Mouse (Mus musculus): Measurements from ENCODE around the gene Aurkb. TPM values are rescaled to one million over a fixed set of nuclear protein-coding genes. Genes with fewer than 3 reads are reported as not detected.

Gene Aurkb
- total and polyA plus RNA-seq, 3 experiments = 0.21 to 1.1 (median 0.59) TPM

- H3K27me3 ChIP-seq (ENCODE audit: control insufficient read depth, insufficient read depth, low read length) = no peaks in the 10 kb centered on the region
- no peaks in the 10 kb centered on the region for H3K79me2 ChIP-seq (replicated peaks; ENCODE audit: control insufficient read depth, insufficient read depth, low read length)
- TF ChIP-seq EP300 (IDR thresholded peaks at IDR 0.05; ENCODE audit: insufficient read depth, low read depth, low read length) (no peak), POLR2A (IDR thresholded peaks at IDR 0.05; ENCODE audit: insufficient read depth, low read depth, low read length) (no peak), CTCF (IDR thresholded peaks at IDR 0.05) (no peak)
- intact Hi-C loops (cut with DNase I) = loop anchor here (5.0 to 10.0 kb wide), 2 partner anchors 187 to 265 kb away; partner anchors contain the start of genes Cntrob, Kcnab3 and Trappc1
- peak overlapping the region; percentile 97 for H3K4me3 ChIP-seq
- DNase-seq = no peak
- no peaks in the 10 kb centered on the region for H3K36me3 ChIP-seq (ENCODE audit: control insufficient read depth, insufficient read depth, low read length)
- WGBS = under 1% methylated on average over 49 of the region's 49 CpGs
- H3K9ac ChIP-seq (ENCODE audit: low read depth, low read length) = peak overlapping the region; percentile 96
- H3K4me1 ChIP-seq (ENCODE audit: control insufficient read depth, insufficient read depth, low read length) = peaks cover 1% of the 10 kb centered on the region; the same call in 1 of the 2 replicates
- H3K27ac ChIP-seq = peak overlapping the region; percentile 99
Observed at GRCm38 (mm10) chr11:69059975-69060411, 14.5 kb downstream of the Aurkb start.

- 4% methylated on average over 40 of the region's 40 CpGs for WGBS
- TF ChIP-seq EP300 (IDR thresholded peaks at IDR 0.05; ENCODE audit: insufficient read depth, low read depth, low read length) = no peak
- no peak for TF ChIP-seq POLR2A (IDR thresholded peaks at IDR 0.05; ENCODE audit: insufficient read depth, low read depth, low read length)
- TF ChIP-seq CTCF (IDR thresholded peaks at IDR 0.05) = no peak
- no peaks in the 10 kb centered on the region for H3K79me2 ChIP-seq (replicated peaks; ENCODE audit: control insufficient read depth, insufficient read depth, low read length)
- peak overlapping the region; percentile 96 for H3K9ac ChIP-seq (ENCODE audit: low read depth, low read length)
- H3K36me3 ChIP-seq (ENCODE audit: control insufficient read depth, insufficient read depth, low read length) = no peaks in the 10 kb centered on the region
- peak overlapping the region; percentile 99 for H3K27ac ChIP-seq
- DNase-seq = peak; percentile 57 to 62
- intact Hi-C loops (cut with DNase I) = loop anchor here (5.0 to 10.0 kb wide), 2 partner anchors 187 to 264 kb away; partner anchors contain the start of genes Cntrob, Kcnab3 and Trappc1
- peaks cover 1% of the 10 kb centered on the region; the same call in 1 of the 2 replicates for H3K4me1 ChIP-seq (ENCODE audit: control insufficient read depth, insufficient read depth, low read length)
- H3K4me3 ChIP-seq = peak overlapping the region; percentile 97
- no peaks in the 10 kb centered on the region for H3K27me3 ChIP-seq (ENCODE audit: control insufficient read depth, insufficient read depth, low read length)
Observed at GRCm38 (mm10) chr11:69060448-69061254, 15.2 kb downstream of the Aurkb start.

DNA sequence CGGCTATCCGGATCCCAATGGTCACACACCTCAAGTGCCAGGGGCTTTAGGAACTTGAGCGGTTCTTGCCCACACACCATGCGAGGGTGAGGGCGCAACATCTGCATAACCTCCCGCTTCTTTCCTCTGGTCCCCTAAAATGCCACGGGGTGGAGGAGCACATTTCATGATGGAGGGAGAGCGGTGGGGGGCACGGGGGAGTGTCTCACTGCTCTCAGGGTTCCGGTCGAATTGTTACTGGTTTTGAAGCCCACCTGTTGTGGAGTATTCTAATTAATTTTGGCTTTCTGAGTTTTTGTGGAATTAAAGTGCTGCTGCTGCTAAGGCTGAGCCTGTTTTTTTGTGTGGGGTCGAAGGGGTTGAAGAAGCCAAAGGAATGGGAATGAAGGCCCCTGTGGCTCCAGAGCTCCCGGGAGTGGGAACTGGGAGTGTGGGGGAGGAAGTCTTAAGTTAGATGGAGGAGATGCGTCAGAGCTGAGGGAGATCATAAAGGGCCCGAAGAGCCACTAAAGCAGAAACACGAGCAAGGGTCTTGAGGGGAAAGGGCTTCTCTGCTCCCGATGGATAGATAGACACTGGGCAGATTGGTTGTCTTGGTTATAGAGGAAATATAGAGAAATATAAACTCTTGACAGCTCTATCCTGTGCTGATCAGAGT, 15.9 kb downstream of the Aurkb start:
- Histone ChIP-seq H3K4me1 (ENCODE audit: control insufficient read depth, insufficient read depth, low read length) (peaks cover 6% of the 10 kb centered on the region; the same call in 1 of the 2 replicates), H3K27me3 (ENCODE audit: control insufficient read depth, insufficient read depth, low read length) (no peaks in the 10 kb centered on the region), H3K79me2 (replicated peaks; ENCODE audit: control insufficient read depth, insufficient read depth, low read length) (no peaks in the 10 kb centered on the region), H3K4me3 (peak overlapping the region; percentile 97), H3K27ac (no peak overlapping the region; the same call in 1 of the 2 replicates), H3K36me3 (ENCODE audit: control insufficient read depth, insufficient read depth, low read length) (no peaks in the 10 kb centered on the region), H3K9ac (ENCODE audit: low read depth, low read length) (peak overlapping the region; percentile 96)
- TF ChIP-seq CTCF (IDR thresholded peaks at IDR 0.05) = no peak
- no peak for TF ChIP-seq POLR2A (IDR thresholded peaks at IDR 0.05; ENCODE audit: insufficient read depth, low read depth, low read length)
- no peak for TF ChIP-seq EP300 (IDR thresholded peaks at IDR 0.05; ENCODE audit: insufficient read depth, low read depth, low read length)
- no peak for DNase-seq
- intact Hi-C loops (cut with DNase I) = loop anchor here (5.0 to 10.0 kb wide), 2 partner anchors 186 to 263 kb away; partner anchors contain the start of genes Cntrob, Kcnab3 and Trappc1
- WGBS = 44% methylated on average over 17 of the region's 17 CpGs

DNA sequence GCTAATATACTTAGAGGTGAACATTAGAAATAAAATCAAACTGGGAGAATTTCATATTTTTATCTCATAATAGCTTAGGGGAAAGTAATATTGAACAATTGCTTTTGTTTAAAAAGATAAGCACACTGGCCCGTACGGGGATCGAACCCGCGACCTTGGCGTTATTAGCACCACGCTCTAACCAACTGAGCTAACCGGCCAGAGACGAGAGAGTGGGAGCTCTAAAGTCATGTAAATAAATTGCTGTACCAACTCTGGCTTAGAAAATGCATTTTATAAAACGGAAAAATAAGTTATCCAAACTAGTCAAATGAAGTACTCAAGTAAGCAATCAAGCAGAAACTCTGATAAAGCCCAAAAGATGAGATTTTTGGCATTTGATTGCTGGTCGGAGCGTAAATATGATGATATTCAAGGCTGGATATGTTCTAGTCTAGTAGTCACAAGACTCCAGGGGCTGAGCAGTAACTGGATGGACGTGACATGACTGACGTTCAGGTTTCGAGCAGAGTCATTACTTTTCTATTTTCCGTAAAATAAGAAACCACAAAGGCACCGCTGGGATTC, 16.8 kb downstream of the Aurkb start:
- WGBS = 2% methylated on average over 17 of the region's 17 CpGs
- Histone ChIP-seq H3K36me3 (ENCODE audit: control insufficient read depth, insufficient read depth, low read length) (no peaks in the 10 kb centered on the region), H3K4me3 (peak overlapping the region; percentile 73), H3K27me3 (ENCODE audit: control insufficient read depth, insufficient read depth, low read length) (no peaks in the 10 kb centered on the region), H3K4me1 (ENCODE audit: control insufficient read depth, insufficient read depth, low read length) (peaks cover 9% of the 10 kb centered on the region; the same call in 1 of the 2 replicates), H3K79me2 (replicated peaks; ENCODE audit: control insufficient read depth, insufficient read depth, low read length) (no peaks in the 10 kb centered on the region), H3K27ac (peak overlapping the region; percentile 83), H3K9ac (ENCODE audit: low read depth, low read length) (no peak overlapping the region)
- DNase-seq = peak; percentile 78 to 83
- intact Hi-C loops (cut with DNase I) = loop anchor here (5.0 to 10.0 kb wide), 2 partner anchors 185 to 263 kb away; partner anchors contain the start of genes Cntrob, Kcnab3 and Trappc1
- TF ChIP-seq POLR2A (IDR thresholded peaks at IDR 0.05; ENCODE audit: insufficient read depth, low read depth, low read length) (peak; percentile 62), CTCF (IDR thresholded peaks at IDR 0.05) (no peak), EP300 (IDR thresholded peaks at IDR 0.05; ENCODE audit: insufficient read depth, low read depth, low read length) (peak; percentile 85; the same call in 1 of the 2 replicates)

GRCm38 (mm10) chr11:69062761-69063224, 17.3 kb downstream of the Aurkb start:
- H3K4me1 ChIP-seq (ENCODE audit: control insufficient read depth, insufficient read depth, low read length) = peaks cover 13% of the 10 kb centered on the region
- H3K9ac ChIP-seq (ENCODE audit: low read depth, low read length) = peak overlapping the region; percentile 73
- intact Hi-C loops (cut with DNase I) = loop anchor here (1.0 to 10.0 kb wide), 4 partner anchors 21 to 262 kb away; partner anchors contain the start of genes Cntrob, Kcnab3 and Trappc1
- H3K27me3 ChIP-seq (ENCODE audit: control insufficient read depth, insufficient read depth, low read length) = no peaks in the 10 kb centered on the region
- H3K79me2 ChIP-seq (replicated peaks; ENCODE audit: control insufficient read depth, insufficient read depth, low read length) = no peaks in the 10 kb centered on the region
- WGBS = under 1% methylated on average over 19 of the region's 19 CpGs
- peak overlapping the region; percentile 83 for H3K27ac ChIP-seq
- H3K4me3 ChIP-seq = peak overlapping the region; percentile 73
- no peaks in the 10 kb centered on the region for H3K36me3 ChIP-seq (ENCODE audit: control insufficient read depth, insufficient read depth, low read length)
- no peak for TF ChIP-seq CTCF (IDR thresholded peaks at IDR 0.05)
- TF ChIP-seq EP300 (IDR thresholded peaks at IDR 0.05; ENCODE audit: insufficient read depth, low read depth, low read length) = peak; percentile 96
- peak; percentile 40 for TF ChIP-seq POLR2A (IDR thresholded peaks at IDR 0.05; ENCODE audit: insufficient read depth, low read depth, low read length)
- peak; percentile 93 to 97 for DNase-seq

Data from heart, adult 2 months (tissue).